Mouse (Mus musculus) WW6 (cell line): ENCODE measurements at regions not wholly inside any gene's neighbourhood (a gene's known extent, or its start where the extent isn't known, plus 50 kb on each side); places are given as distances from the start of the nearest gene placed in this dataset.

Experiments
- DNase-seq: peaks from one replicate; pipeline ENCODE4 v3.0.0-alpha.2; 2013; ENCODE audit warnings: low read depth, low spot score

GRCm38 (mm10) chr16:74462436-74462835, 50.8 kb upstream of the Robo2 start:
- DNase-seq = no peak
